Mouse (Mus musculus): Measurements from ENCODE around the gene En2.

Gene En2

GRCm38 (mm10) chr5:28165358-28166255 lies at the start of gene En2:
Gene En2 (plus strand): TSS chr5:28165694.
- DNase-seq (ENCODE audit: low read depth), result no peak

- no peak for DNase-seq (ENCODE audit: low read depth)
These were observed 48.1 kb upstream of the En2 start for GRCm38 (mm10) chr5:28117251-28117880.

GRCm38 (mm10) chr5:28117882-28118530 lies 47.5 kb upstream of the En2 start:
- no peak for DNase-seq (ENCODE audit: low read depth)

DNA sequence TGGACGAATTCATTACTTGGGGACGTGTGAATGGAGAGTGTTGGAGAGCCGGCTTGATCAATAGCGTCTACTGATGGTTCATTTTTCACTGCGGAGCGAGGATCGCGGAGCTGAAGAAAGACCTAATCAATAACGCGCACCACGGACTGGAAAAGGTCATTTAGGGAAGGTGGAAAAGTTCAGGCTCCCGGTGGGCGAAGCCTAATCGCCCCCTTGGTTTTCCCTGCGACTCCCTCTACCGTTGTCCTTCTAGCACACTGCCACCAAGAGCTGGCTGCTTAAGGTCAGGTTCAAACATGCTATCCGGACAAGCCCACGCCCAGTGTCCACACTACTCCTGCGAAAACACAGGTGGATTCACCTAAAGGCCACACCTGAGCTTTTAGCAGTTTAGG lies 47.0 kb upstream of the En2 start:
- DNase-seq (ENCODE audit: low read depth), result no peak

DNA sequence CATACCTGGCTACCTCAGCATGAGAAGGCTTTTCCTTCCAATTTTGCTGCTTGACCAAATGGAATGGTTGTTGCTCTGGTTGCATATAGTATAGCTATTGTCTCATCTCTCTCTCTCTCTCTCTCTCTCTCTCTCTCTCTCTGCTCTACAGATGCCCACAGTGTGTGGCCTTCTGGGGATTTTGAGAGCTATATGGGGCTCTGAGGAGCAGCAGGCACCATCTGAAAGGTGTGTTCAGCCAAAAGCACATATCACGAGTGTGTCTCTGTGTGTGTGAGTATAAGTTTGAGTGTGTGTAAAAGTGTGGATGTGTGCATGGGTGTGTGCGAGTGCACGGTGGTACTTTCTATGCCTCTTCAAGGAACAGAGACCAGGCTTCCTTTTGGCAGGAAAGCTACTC lies 45.9 kb upstream of the En2 start:
- DNase-seq (ENCODE audit: low read depth), result no peak

DNA sequence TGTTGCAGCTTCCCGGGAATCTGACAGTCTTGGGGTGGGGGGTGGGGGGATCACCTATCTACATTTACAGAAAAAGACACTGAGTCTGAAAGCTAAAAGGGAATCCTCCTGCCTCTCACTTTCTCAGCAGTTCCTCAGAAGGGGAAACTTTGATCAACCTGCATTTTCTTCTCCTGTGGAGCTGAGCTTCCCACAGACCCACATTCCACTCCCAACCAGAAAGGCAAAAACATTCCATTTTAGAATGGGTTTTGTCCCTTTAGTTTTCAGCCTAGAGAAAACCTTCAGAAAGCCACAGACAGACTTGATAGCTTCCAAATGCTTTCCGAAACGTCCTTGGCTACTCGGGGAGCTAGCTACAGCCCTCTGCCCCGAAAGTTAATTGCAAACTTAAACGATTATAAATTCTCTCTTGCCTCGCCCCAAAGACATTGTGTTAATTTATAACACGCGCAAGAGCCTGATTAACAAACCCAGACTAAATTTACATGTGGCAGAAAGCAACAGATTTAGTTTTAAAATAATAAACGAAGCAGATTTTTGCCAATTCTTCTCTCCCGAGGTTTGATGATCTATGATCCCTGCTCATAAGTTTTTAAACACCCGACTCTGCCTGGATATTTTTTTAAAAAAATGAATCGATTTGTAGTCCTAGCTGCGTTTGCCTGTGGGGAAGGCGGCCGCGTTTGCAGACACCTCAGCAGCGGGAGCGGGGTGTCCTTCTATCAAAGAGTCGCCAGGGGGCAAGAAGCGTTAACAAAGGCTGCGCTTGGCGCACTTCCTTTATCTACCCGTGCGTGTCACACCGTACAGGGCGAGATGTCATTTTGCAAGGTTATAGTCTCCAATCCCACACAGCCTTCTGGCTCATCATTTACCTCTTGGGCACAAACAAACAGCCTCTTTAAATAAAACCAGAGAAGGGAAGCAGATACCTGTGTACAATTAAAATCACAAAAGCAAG lies 42.7 kb upstream of the En2 start:
- DNase-seq (ENCODE audit: low read depth), result peak; percentile 84

DNA sequence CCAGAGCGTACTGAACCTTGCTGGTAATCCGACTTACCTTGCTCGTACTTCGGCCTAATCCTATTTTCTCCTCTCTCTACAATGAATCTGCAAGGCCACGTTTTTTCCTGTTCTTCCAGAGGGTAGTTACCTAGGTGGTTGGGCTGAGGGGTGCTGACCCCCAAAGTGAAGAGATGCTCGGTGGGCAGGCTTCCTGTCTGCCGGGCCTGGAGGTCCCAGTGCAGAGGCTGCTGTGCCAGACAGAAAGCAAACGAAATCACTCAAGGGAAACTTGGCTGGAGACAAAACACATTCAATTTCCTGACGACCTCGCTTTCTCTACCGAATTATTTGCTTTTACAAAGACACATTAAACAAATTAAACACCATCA lies 42.1 kb upstream of the En2 start:
- no peak for DNase-seq (ENCODE audit: low read depth)

- no peak for DNase-seq (ENCODE audit: low read depth)
These were observed 40.9 kb upstream of the En2 start for GRCm38 (mm10) chr5:28124321-28125230.

DNA sequence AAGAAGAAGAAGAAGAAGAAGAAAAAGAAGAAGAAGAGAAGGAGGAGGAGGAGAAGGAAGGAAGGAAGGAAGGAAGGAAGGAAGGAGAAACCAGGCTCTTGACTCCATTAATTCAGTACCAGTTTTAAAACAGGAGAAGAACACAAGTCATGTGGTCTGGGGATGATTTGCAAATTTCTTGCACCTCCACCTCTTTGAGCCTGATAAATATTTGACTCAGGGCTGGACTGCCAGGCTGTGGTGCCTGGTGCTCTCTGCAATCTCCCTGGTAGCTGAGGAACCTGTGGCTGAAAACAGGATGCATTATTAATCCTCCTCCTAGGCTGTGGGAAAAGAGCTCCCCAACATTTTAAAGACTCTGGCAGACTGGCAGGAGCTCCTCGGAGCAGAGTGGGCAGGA lies 36.6 kb upstream of the En2 start:
- DNase-seq (ENCODE audit: low read depth), result no peak

DNA sequence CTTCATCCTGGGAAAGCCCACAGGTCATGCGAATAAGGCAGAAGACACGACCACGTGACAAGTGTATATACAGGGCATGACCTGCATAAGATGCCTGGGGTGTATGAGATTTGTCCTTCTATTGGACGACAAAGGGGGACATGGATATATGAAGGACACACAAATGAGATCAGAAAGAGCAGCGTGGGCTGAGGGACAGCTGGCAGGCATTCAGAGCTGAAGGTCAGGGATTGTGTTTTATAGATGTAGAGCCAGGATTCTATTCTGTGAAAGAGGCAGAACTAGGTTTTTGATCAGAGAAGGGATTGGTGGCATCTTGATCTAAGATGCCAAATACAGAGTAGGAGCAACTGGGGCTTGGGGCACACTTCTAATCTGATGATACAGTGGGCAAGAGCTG lies 33.3 kb upstream of the En2 start:
- no peak for DNase-seq (ENCODE audit: low read depth)

DNA sequence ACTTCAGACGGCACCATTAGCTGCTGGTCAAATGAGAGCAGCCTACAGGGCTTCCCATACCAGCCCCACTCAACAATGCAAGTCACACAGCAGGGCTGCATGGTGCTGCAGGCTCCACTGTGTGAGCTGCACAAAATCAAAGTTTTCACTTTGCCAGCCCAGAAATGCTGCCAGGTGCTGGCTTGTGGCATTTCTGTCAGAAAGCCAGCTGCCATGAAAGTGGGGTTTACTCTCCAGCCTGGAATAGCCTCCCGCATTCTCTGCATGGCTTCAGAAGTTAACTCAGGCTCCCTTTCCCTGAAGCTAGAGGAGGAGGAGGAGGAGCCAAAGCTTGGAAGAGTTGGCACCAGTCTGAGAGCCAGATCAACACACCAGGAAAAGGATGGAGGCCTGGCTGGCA lies 29.1 kb upstream of the En2 start:
- no peak for DNase-seq (ENCODE audit: low read depth)

DNA sequence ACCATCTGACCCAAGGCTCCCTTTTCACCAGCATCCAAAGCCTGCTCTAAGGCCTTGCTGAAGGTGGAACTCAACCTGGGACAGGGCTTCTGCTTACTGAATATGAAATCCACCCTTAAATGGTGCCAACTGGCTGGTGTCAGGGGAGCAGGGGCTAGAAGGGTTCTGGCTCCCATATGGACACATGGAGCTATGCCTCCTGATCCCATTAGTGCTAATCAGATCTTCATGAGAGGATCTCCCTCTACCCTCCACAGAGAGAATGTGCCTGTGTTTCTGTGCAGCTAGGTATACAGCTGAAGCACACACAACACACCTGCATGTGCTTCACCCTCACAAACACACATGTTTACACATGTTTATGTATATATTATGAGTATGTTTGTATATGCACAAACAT lies 20.9 kb upstream of the En2 start:
- DNase-seq (ENCODE audit: low read depth), result no peak

- no peak for DNase-seq (ENCODE audit: low read depth)
These were observed 19.5 kb upstream of the En2 start for GRCm38 (mm10) chr5:28146018-28146417.

- no peak for DNase-seq (ENCODE audit: low read depth)
These were observed 17.0 kb upstream of the En2 start for GRCm38 (mm10) chr5:28148473-28148872.

DNA sequence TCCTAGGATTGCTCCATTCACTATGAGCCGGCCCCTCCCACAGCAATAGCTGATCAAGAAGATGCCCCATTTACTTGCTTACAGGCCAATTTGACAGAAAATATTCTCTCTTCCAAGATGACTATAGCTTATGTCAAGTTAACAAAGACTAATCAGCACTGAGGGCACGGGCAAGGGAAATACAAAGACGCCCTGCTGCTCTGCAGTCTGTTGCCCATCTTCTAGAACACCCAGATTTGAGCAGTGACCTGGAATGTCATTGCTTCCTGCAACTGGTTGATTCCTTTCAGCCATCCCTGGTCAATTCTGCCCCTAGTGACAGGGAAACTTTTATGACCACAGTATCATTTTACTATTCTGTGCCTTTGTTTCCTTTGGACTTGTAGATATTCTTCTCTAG lies 16.1 kb upstream of the En2 start:
- no peak for DNase-seq (ENCODE audit: low read depth)

GRCm38 (mm10) chr5:28157044-28157730 lies 8.3 kb upstream of the En2 start:
- DNase-seq (ENCODE audit: low read depth), result no peak

- no peak for DNase-seq (ENCODE audit: low read depth)
These were observed 7.7 kb upstream of the En2 start for GRCm38 (mm10) chr5:28157781-28158180.

- no peak for DNase-seq (ENCODE audit: low read depth)
These were observed 7.0 kb upstream of the En2 start for GRCm38 (mm10) chr5:28158308-28159071.

DNA sequence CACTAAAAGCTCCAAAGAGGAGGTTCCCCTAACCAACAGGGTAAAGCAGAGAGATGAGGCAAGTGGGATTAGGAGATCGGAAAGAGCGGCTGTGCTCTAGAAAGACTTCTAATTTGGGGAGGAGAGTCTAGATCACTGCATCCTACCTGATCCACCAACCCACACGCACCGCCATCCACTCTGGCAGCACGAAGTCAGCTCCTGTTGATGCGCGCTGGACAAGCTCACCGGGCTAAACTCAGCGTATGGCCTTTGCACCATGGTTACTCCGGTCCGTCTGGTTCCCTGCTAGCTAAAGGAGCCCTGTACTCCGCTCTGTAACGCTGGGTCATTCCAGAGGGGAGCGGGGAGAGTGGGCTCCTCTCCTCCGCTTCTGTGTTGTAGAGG lies 6.4 kb upstream of the En2 start:
- no peak for DNase-seq (ENCODE audit: low read depth)

Data from naive thymus-derived CD4-positive, alpha-beta T cell, adult 2 months (primary cell).